Mouse (Mus musculus) cortical plate, adult 2 months (tissue): Measurements from ENCODE around the gene Parn.

Source experiments
- CTCF ChIP-seq: fragments of 200-500 bp; IDR thresholded peaks from 2 replicates; pipeline ENCODE4 v1.5.1; 2011; ENCODE audit warnings: mild to moderate bottlenecking, control low read depth, low read length; ENCODE audit not compliant: insufficient read depth; ENCODE audit errors: extremely low read depth
- POLR2A ChIP-seq: fragments of 200-500 bp; IDR thresholded peaks from 2 replicates; pipeline ENCODE4 v1.6.1; 2011; ENCODE audit warnings: mild to moderate bottlenecking, low read length, control low read depth; ENCODE audit not compliant: insufficient read depth; ENCODE audit errors: extremely low read depth

DNA sequence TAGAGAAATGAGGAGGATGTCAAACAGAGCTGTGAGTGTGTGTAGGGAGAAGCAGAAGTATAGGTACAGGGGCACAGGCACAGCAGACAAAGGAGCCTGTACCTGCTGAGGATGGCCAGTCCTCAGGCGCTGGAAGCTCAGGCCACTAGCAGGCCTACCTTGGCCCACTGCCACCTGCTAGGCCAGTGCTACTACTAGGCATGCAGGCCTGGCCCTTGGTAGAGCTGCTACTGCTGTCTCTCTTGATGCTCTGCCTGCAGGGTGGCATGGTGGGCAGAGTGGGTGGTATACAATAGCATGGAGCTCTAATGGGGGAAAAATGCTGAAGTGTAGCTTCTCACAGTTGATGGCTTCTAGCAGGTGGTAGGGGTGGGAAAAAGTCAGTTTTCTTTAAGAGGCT lies 88.0 kb downstream of the Parn start:
- TF ChIP-seq CTCF (no peak), POLR2A (no peak)
